17 mouse cellular contexts compared by ENCODE assay signal in the genomic region with DNA sequence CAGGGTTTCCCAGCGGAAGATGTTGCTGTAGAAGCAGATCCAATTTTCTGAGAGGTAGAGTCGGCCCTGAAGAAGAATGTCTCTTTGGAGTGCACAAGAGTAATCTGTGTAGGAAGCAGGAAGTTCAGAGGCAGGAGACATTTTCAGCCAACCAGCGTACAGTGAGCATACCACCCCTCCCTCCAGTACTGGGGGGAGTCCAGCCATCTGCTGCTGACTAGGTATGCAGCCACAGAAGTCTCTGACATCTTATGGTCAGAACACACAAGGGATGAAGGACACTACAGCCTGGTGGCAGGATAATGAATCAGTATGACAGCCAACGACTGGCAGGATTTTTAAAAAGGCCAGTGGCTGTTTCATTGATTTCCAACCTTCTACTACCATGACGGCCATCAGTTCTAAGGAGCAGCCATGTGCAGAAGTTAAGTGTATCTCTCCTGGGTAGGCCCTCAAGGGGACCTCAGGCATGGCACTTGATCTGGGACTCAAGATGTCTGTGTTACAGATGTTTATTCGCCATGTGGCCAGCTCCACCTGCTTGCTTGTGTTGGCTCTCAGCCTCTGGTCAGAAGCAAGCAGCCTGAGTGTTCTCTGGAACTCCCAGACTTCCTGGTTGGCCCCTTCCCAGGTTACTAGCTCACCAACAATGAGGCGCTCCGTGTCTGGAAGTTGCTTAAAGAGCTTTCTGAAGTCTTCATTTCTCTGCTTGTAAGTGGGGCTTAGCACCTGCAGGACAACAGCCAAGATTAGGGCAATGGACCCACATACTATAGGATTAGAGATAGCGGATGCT. TPM values are rescaled to one million over a fixed set of nuclear protein-coding genes. Genes with fewer than 3 reads are reported as not detected.
DNase-seq lines count a peak whose midpoint lies in the region; ATAC-seq lines count a peak whose summit lies in the region.
"Had no signal": no experiment of that assay in that cellular context is flagged by ENCODE, and none has a peak within 500 bp of the region (broad histone marks: within the 10 kb centered on the region; RNA-seq: fewer than 3 reads in every experiment).

No protein-coding gene starts in this region.

- no peak overlapping the region for H3K9ac ChIP-seq in heart, embryonic 11.5 days (ENCODE audit: low read depth, low read length)
- H3K9ac ChIP-seq: kidney, embryonic 15.5 days; limb, embryonic 13.5 days; liver, postnatal 0 days had no signal

- no peak for ATAC-seq in heart, embryonic 11.5 days (replicated peaks; ENCODE audit: insufficient number of reproducible peaks, low FRiP score, low TSS enrichment)
- no peak for ATAC-seq in activated CD4-positive, CD25-positive, alpha-beta regulatory T cell, adult 4 months
- ATAC-seq: liver, postnatal 0 days had no signal

- no peaks in the 10 kb centered on the region for H3K27me3 ChIP-seq in heart, embryonic 11.5 days (ENCODE audit: control insufficient read depth, insufficient read depth, low read length)
- H3K27me3 ChIP-seq: kidney, embryonic 15.5 days; limb, embryonic 13.5 days had no signal

- peak; percentile 74 to 80 for DNase-seq in heart, adult 18-20 months
- DNase-seq in MN1 (ENCODE audit: low spot score): peak; percentile 40
- DNase-seq in brain, adult 2 months (ENCODE audit: low read depth, low spot score): peak; percentile 80
- DNase-seq in lung, adult 18-20 months: peak; percentile 77 to 83
- DNase-seq in testis, postnatal 10 days (ENCODE audit: low spot score): no peak
- DNase-seq in right cerebral cortex, postnatal 25 days: no peak
- DNase-seq: layer of hippocampus, postnatal 36 days; liver, postnatal 0 days; retina, postnatal 1 day; thymus, adult 18-20 months had no signal

- 76% methylated on average over 9 of the region's 9 CpGs for WGBS in heart, embryonic 11.5 days (ENCODE audit: insufficient replicate concordance)

- no peaks in the 10 kb centered on the region for H3K36me3 ChIP-seq in heart, embryonic 11.5 days (ENCODE audit: control insufficient read depth, insufficient read depth, low read length)

- peaks cover 11% of the 10 kb centered on the region; the same call in 1 of the 2 replicates for H3K4me1 ChIP-seq in heart, embryonic 11.5 days (ENCODE audit: control insufficient read depth, insufficient read depth, low read length)

- no peak overlapping the region for H3K4me3 ChIP-seq in heart, embryonic 11.5 days (ENCODE audit: low read depth, low read length)
- H3K4me3 ChIP-seq: embryonic facial prominence, embryonic 10.5 days; hindbrain, embryonic 10.5 days; kidney, embryonic 15.5 days; limb, embryonic 13.5 days had no signal

- H3K9me3 ChIP-seq in heart, embryonic 11.5 days (replicated peaks; ENCODE audit: control insufficient read depth, low read length): no peaks in the 10 kb centered on the region
- H3K9me3 ChIP-seq: embryonic facial prominence, embryonic 10.5 days; hindbrain, embryonic 10.5 days; kidney, embryonic 15.5 days; limb, embryonic 13.5 days had no signal

- H3K27ac ChIP-seq in heart, embryonic 11.5 days (ENCODE audit: low read depth, low read length): no peak overlapping the region
- H3K27ac ChIP-seq: embryonic facial prominence, embryonic 10.5 days; hindbrain, embryonic 10.5 days; kidney, embryonic 15.5 days; limb, embryonic 13.5 days had no signal

- H3K4me2 ChIP-seq in heart, embryonic 11.5 days: no peak overlapping the region
- H3K4me2 ChIP-seq: kidney, embryonic 15.5 days; limb, embryonic 13.5 days; midbrain, embryonic 11.5 days had no signal

RNA-seq across cellular contexts. Expression of gene Scn3b, which starts 48.0 kb away (rescaled TPM):
- 1 to 10 TPM in 1 of 2 experiments, under 1 TPM in 1; 0.79 to 1.6 TPM for total RNA-seq in heart, adult 18-20 months (2021)
- polyA plus RNA-seq in heart, embryonic 11.5 days (2014; fragmentation: Nextera tagmentation; extraction: Ambion mirVana): 0.38 and 0.44 TPM in 2 replicates
- polyA plus RNA-seq in activated CD4-positive, CD25-positive, alpha-beta regulatory T cell, adult 4 months (2017; shearing (Covaris generic)): not detected

Comparison
In these comparisons a context has a peak if more than half of its experiments do, and no peak if none do; other contexts are left out.
1. DNase-seq: peak in heart, adult 18-20 months (2 of 2), MN1 (single experiment), brain, adult 2 months (single experiment) and lung, adult 18-20 months (2 of 2); none in testis, postnatal 10 days (single experiment) and right cerebral cortex, postnatal 25 days (single experiment).